Mouse (Mus musculus): ENCODE results near the gene Eml6.

- TF ChIP-seq ZNF384 (IDR thresholded peaks at IDR 0.05; ENCODE audit: low read depth, low read length) (no peak), HCFC1 (IDR thresholded peaks at IDR 0.05; ENCODE audit: borderline replicate concordance, insufficient read depth, low read length) (no peak), MAFK (IDR thresholded peaks at IDR 0.05; ENCODE audit: insufficient read depth, low read depth, low read length) (no peak), CHD2 (IDR thresholded peaks at IDR 0.05; ENCODE audit: low read depth, low read length) (no peak), ZC3H11A (IDR thresholded peaks at IDR 0.05; ENCODE audit: borderline replicate concordance, low read depth, low read length) (no peak)
Measured at GRCm38 (mm10) chr11:29772279-29772678, 253.6 kb downstream of the Eml6 start.
